Mouse (Mus musculus) E14TG2a.4 (cell line): ENCODE results near the gene Herc4.

Experiments
- CTCF ChIP-seq: conservative IDR thresholded peaks from 2 replicates; pipeline ENCODE4 v1.5.1; 2014; ENCODE audit warnings: low read length
- NANOG ChIP-seq: IDR thresholded peaks from 2 replicates; pipeline ENCODE4 v1.6.1; 2014; ENCODE audit warnings: borderline replicate concordance, low read length, mixed read lengths
- POU5F1 ChIP-seq: IDR thresholded peaks from 2 replicates; pipeline ENCODE4 v1.6.1; 2014; ENCODE audit warnings: low read length, borderline replicate concordance

DNA sequence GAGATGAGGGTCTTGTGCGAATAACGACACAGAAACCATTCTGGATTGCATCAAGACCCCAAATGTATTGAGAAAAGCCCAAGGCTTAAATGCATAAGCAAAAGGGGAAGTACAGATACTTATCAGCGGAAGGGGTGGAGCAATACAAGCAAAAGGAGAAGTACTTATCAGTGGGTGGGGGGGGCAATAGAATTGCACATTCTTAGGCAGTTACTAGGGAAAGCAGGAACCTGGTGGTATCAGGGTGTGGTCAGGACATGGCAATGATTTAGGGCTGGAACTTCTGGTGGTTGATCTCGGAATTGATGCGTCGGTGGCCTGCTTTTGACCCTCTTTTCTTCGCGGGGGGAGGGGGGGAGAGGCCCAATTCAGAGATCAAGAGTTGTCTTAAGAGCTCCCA lies 7.7 kb upstream of the Herc4 start:
- TF ChIP-seq CTCF: no peak
- TF ChIP-seq NANOG: no peak
- TF ChIP-seq POU5F1: no peak
